Mouse (Mus musculus): ENCODE data around the gene Prpf18. TPM values are rescaled to one million over a fixed set of nuclear protein-coding genes. Genes with fewer than 3 reads are reported as not detected.

The Prpf18 gene
- polyA plus RNA-seq, 1 experiment from 2014 or later, result 31.1 TPM

- Histone ChIP-seq H3K36me3 (peaks cover 80% of the 10 kb centered on the region), H3K9me3 (no peaks in the 10 kb centered on the region), H3K4me3 (no peak overlapping the region), H3K27me3 (ENCODE audit: insufficient read depth, poor library complexity, severe bottlenecking) (no peaks in the 10 kb centered on the region), H3K4me1 (no peaks in the 10 kb centered on the region), H3K27ac (no peak overlapping the region)
- 86% methylated on average over 10 of the region's 10 CpGs for WGBS
- DNase-seq (ENCODE audit: low spot score), result no peak
Measured at GRCm38 (mm10) chr2:4609433-4609832, 42.5 kb downstream of the Prpf18 start.

- Histone ChIP-seq H3K36me3 (peaks cover 92% of the 10 kb centered on the region), H3K4me1 (no peaks in the 10 kb centered on the region), H3K9me3 (no peaks in the 10 kb centered on the region), H3K27me3 (ENCODE audit: insufficient read depth, poor library complexity, severe bottlenecking) (no peaks in the 10 kb centered on the region), H3K27ac (no peak overlapping the region), H3K4me3 (no peak overlapping the region)
- 89% methylated on average over 3 of the region's 3 CpGs for WGBS
- DNase-seq (ENCODE audit: low spot score), result no peak
Measured at GRCm38 (mm10) chr2:4608253-4608652, 43.7 kb downstream of the Prpf18 start.

GRCm38 (mm10) chr2:4606559-4606958 lies 45.4 kb downstream of the Prpf18 start:
- Histone ChIP-seq H3K9me3 (no peaks in the 10 kb centered on the region), H3K4me1 (no peaks in the 10 kb centered on the region), H3K36me3 (peaks cover 94% of the 10 kb centered on the region), H3K27ac (no peak overlapping the region), H3K4me3 (no peak overlapping the region), H3K27me3 (ENCODE audit: insufficient read depth, poor library complexity, severe bottlenecking) (no peaks in the 10 kb centered on the region)
- WGBS, result 94% methylated on average over 3 of the region's 3 CpGs
- DNase-seq (ENCODE audit: low spot score), result no peak

- Histone ChIP-seq H3K27me3 (ENCODE audit: insufficient read depth, poor library complexity, severe bottlenecking) (no peaks in the 10 kb centered on the region), H3K4me1 (peaks cover 15% of the 10 kb centered on the region), H3K4me3 (no peak overlapping the region), H3K27ac (no peak overlapping the region), H3K9me3 (no peaks in the 10 kb centered on the region), H3K36me3 (peaks cover 80% of the 10 kb centered on the region)
- no peak for DNase-seq (ENCODE audit: low spot score)
- WGBS, result 78% methylated on average over 33 of the region's 33 CpGs
Measured at GRCm38 (mm10) chr2:4603361-4603945, 48.5 kb downstream of the Prpf18 start.

- no peak for DNase-seq (ENCODE audit: low spot score)
- Histone ChIP-seq H3K4me3 (no peak overlapping the region), H3K4me1 (peaks cover 15% of the 10 kb centered on the region), H3K36me3 (peaks cover 80% of the 10 kb centered on the region), H3K9me3 (no peaks in the 10 kb centered on the region), H3K27ac (no peak overlapping the region), H3K27me3 (ENCODE audit: insufficient read depth, poor library complexity, severe bottlenecking) (no peaks in the 10 kb centered on the region)
- 48% methylated on average over 15 of the region's 15 CpGs for WGBS
Measured at GRCm38 (mm10) chr2:4601034-4601890, 50.7 kb downstream of the Prpf18 start.

- peaks cover 71% of the 10 kb centered on the region for H3K36me3 ChIP-seq
- no peak for DNase-seq (ENCODE audit: low spot score)
- peaks cover 25% of the 10 kb centered on the region for H3K4me1 ChIP-seq
- H3K4me3 ChIP-seq, result no peak overlapping the region
- no peaks in the 10 kb centered on the region for H3K27me3 ChIP-seq (ENCODE audit: insufficient read depth, poor library complexity, severe bottlenecking)
- 89% methylated on average over 7 of the region's 7 CpGs for whole genome bisulfite sequencing
- H3K27ac ChIP-seq, result no peak overlapping the region
- H3K9me3 ChIP-seq, result no peaks in the 10 kb centered on the region
Measured at GRCm38 (mm10) chr2:4596992-4597391, 54.9 kb downstream of the Prpf18 start.

- WGBS, result 88% methylated on average over 3 of the region's 3 CpGs
- DNase-seq (ENCODE audit: low spot score), result no peak
- Histone ChIP-seq H3K9me3 (no peaks in the 10 kb centered on the region), H3K27me3 (ENCODE audit: insufficient read depth, poor library complexity, severe bottlenecking) (no peaks in the 10 kb centered on the region), H3K27ac (no peak overlapping the region), H3K4me3 (no peak overlapping the region), H3K4me1 (peaks cover 13% of the 10 kb centered on the region), H3K36me3 (peaks cover 79% of the 10 kb centered on the region)
Measured at GRCm38 (mm10) chr2:4593878-4594387, 58.0 kb downstream of the Prpf18 start.

GRCm38 (mm10) chr2:4593433-4593832 lies 58.5 kb downstream of the Prpf18 start:
- 20% methylated on average over 9 of the region's 9 CpGs for WGBS
- Histone ChIP-seq H3K4me1 (peaks cover 15% of the 10 kb centered on the region), H3K36me3 (peaks cover 79% of the 10 kb centered on the region), H3K27ac (no peak overlapping the region), H3K27me3 (ENCODE audit: insufficient read depth, poor library complexity, severe bottlenecking) (no peaks in the 10 kb centered on the region), H3K9me3 (no peaks in the 10 kb centered on the region), H3K4me3 (no peak overlapping the region)
- DNase-seq (ENCODE audit: low spot score), result peak; percentile 84

GRCm38 (mm10) chr2:4592666-4593065 lies 59.2 kb downstream of the Prpf18 start:
- Histone ChIP-seq H3K9me3 (no peaks in the 10 kb centered on the region), H3K4me1 (peaks cover 18% of the 10 kb centered on the region), H3K27ac (no peak overlapping the region), H3K36me3 (peaks cover 79% of the 10 kb centered on the region), H3K27me3 (ENCODE audit: insufficient read depth, poor library complexity, severe bottlenecking) (no peaks in the 10 kb centered on the region), H3K4me3 (no peak overlapping the region)
- 83% methylated on average over 7 of the region's 7 CpGs for WGBS
- DNase-seq (ENCODE audit: low spot score), result no peak

GRCm38 (mm10) chr2:4591647-4592046 lies 60.3 kb downstream of the Prpf18 start:
- peaks cover 22% of the 10 kb centered on the region for H3K4me1 ChIP-seq
- no peaks in the 10 kb centered on the region for H3K9me3 ChIP-seq
- WGBS, result 82% methylated on average over 3 of the region's 3 CpGs
- DNase-seq (ENCODE audit: low spot score), result no peak
- no peaks in the 10 kb centered on the region for H3K27me3 ChIP-seq (ENCODE audit: insufficient read depth, poor library complexity, severe bottlenecking)
- H3K36me3 ChIP-seq, result peaks cover 79% of the 10 kb centered on the region
- H3K4me3 ChIP-seq, result no peak overlapping the region
- no peak overlapping the region for H3K27ac ChIP-seq

GRCm38 (mm10) chr2:4587685-4588409 lies 64.1 kb downstream of the Prpf18 start:
- WGBS, result 62% methylated on average over 13 of the region's 13 CpGs
- DNase-seq (ENCODE audit: low spot score), result no peak
- H3K9me3 ChIP-seq, result no peaks in the 10 kb centered on the region
- H3K36me3 ChIP-seq, result peaks cover 59% of the 10 kb centered on the region
- H3K4me1 ChIP-seq, result peaks cover 21% of the 10 kb centered on the region
- H3K4me3 ChIP-seq, result no peak overlapping the region
- no peak overlapping the region for H3K27ac ChIP-seq
- H3K27me3 ChIP-seq (ENCODE audit: insufficient read depth, poor library complexity, severe bottlenecking), result no peaks in the 10 kb centered on the region

- Histone ChIP-seq H3K27me3 (ENCODE audit: insufficient read depth, poor library complexity, severe bottlenecking) (no peaks in the 10 kb centered on the region), H3K27ac (no peak overlapping the region), H3K4me1 (peaks cover 18% of the 10 kb centered on the region), H3K9me3 (no peaks in the 10 kb centered on the region), H3K36me3 (peaks cover 43% of the 10 kb centered on the region), H3K4me3 (no peak overlapping the region)
- 52% methylated on average over 11 of the region's 11 CpGs for WGBS
- no peak for DNase-seq (ENCODE audit: low spot score)
Measured at GRCm38 (mm10) chr2:4586245-4586644, 65.7 kb downstream of the Prpf18 start.

GRCm38 (mm10) chr2:4584252-4584651 lies 67.7 kb downstream of the Prpf18 start:
- no peaks in the 10 kb centered on the region for H3K9me3 ChIP-seq
- no peaks in the 10 kb centered on the region for H3K27me3 ChIP-seq (ENCODE audit: insufficient read depth, poor library complexity, severe bottlenecking)
- no peak for DNase-seq (ENCODE audit: low spot score)
- WGBS, result 81% methylated on average over 5 of the region's 5 CpGs
- no peak overlapping the region for H3K27ac ChIP-seq
- H3K4me3 ChIP-seq, result no peak overlapping the region
- H3K36me3 ChIP-seq, result peaks cover 48% of the 10 kb centered on the region
- H3K4me1 ChIP-seq, result peaks cover 17% of the 10 kb centered on the region
